Mouse (Mus musculus): ENCODE results near the gene Thbs3.
A peak's percentile ranks its signal among the peaks of the same experiment; 100 is the strongest.

Gene Thbs3

DNA sequence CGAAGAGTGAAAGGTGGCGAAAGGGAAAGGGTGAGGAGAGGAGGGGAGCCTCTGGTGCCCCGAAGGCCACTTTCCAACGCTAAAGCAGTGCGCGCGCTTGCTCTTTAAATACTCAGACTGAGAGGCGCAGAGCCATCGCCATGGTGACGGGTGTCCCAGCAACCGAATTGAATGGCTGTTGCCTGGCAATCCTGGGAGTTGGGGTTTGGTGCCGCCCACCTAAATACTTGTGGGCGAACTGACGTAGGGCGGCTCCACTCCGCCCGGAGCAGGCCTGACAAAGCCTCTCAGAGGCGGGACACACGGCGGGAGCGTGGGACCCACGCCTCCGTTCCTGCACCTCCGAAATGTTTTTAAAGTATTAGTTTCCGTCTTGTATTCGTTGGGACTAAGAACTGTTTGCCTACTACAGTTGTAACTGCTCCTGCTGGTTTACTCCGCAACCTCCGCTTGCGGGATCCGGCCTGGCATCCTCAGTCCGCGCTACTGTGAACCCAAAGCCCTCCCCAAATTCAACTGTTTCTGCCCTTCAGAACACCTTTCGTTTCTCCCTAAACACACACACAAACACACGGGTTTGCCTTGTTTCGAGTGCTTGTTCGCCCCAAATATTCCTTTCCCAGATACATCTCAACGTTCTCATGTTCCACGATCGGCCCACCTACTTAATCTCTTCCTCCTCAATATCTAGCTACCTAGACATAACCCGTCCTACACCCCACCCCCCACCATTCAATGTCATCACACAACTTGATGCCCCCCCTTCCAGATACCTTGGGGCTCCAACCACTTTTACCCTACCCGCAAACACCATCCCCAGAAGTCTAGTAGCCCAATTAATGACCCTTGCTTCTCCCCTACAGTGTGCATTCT, 12.6 kb downstream of the Thbs3 start:
- DNase-seq (ENCODE audit: extremely low spot score) = peak; percentile 91

DNA sequence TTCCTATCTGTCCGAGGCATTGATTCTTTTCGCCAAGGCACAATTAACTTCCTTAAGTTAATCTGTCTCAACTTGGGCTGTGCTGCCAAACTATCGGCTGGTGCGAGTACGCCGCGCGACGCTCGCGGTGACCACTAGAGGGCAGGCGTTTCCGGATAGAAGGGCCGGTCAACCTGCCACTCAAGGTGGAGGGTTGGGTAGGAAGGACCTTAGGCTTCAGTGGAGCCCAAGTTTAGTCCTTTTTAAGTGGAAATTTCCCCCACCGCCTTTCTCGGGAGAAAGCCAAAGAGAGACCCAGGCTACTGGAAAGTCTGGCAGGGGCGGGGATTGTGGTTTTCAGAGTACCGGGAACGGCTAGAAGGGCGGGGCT, 13.2 kb downstream of the Thbs3 start:
- DNase-seq (ENCODE audit: extremely low spot score) = peak; percentile 89

DNA sequence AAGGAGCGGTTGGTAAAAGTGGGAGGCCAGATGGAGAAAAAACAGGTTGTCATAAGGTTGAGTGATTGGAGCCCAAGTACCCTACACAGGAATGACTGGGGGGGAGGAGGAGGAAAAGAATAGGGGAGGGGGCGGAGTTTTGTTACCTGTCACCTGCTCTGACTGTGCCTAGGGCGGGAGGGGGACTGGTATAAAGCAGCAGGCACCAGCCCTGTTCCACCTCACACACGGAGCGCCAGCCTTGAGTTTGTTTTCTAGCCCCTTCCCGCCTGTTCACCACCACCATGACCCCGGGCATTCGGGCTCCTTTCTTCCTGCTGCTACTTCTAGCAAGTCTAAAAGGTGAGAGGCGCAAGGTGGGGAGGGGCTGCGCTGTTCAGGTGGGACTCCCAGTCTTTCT, 13.9 kb downstream of the Thbs3 start, which contains the start of gene Muc1:
Gene Muc1 (plus strand): TSS at position 222 of the 400 bp plus-strand sequence.
- no peak for DNase-seq (ENCODE audit: extremely low spot score)

DNA sequence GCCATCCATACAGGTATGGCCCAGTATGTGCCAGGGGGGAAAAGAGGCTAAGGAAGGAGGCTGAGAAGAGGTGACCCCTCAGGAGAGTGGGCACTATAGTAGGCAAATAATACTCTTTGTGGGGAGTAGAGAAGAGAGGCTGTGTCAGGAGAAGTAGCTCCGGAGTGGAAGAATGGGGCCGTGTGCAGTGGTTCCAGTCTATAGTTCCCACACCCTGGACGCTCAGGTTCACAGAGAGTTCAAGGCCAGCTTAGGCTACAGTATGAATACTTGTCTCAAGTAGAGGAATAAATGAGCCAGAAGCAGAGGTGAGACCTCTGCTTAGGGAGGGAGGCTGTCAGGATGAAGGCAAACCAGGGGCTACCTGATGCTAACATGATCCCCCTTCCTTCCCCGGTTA, 14.3 kb downstream of the Thbs3 start:
- no peak for DNase-seq (ENCODE audit: extremely low spot score)

DNA sequence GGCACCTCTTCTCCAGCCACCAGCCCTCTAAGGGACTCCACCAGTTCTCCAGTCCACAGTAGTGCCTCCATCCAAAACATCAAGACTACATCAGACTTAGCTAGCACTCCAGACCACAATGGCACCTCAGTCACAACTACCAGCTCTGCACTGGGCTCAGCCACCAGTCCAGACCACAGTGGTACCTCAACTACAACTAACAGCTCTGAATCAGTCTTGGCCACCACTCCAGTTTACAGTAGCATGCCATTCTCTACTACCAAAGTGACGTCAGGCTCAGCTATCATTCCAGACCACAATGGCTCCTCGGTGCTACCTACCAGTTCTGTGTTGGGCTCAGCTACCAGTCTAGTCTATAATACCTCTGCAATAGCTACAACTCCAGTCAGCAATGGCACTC, 15.6 kb downstream of the Thbs3 start:
- DNase-seq (ENCODE audit: extremely low spot score) = no peak

DNA sequence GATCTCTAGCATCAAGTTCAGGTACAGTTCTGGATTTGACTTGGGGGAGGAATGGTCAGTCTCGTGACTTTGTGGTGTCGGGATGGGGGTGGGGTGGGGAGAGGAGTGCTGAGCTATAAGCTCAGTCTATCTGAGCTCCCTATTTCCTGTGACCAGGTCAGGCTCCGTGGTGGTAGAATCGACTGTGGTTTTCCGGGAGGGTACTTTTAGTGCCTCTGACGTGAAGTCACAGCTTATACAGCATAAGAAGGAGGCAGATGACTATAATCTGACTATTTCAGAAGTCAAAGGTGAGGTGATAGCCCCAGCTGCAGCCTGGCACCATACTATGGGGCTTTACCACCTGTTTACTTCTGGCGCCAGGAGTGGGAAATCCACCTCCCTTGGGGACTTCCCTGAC, 16.4 kb downstream of the Thbs3 start:
- DNase-seq (ENCODE audit: extremely low spot score) = no peak

DNA sequence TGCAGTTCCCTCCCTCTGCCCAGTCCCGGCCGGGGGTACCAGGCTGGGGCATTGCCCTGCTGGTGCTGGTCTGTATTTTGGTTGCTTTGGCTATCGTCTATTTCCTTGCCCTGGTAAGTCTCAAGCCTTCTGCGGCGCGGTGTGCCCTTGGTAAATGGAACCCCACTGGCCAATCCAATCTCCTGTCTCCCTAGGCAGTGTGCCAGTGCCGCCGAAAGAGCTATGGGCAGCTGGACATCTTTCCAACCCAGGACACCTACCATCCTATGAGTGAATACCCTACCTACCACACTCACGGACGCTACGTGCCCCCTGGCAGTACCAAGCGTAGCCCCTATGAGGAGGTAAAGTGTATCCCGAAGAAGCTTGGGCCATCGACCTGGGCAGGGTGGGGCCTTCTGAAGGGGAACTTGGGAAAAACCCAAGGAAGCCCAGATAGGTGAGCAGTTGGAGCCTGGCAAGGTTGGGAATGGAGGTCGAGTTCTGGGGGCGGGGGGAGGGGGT, 16.8 kb downstream of the Thbs3 start:
- no peak for DNase-seq (ENCODE audit: extremely low spot score)

DNA sequence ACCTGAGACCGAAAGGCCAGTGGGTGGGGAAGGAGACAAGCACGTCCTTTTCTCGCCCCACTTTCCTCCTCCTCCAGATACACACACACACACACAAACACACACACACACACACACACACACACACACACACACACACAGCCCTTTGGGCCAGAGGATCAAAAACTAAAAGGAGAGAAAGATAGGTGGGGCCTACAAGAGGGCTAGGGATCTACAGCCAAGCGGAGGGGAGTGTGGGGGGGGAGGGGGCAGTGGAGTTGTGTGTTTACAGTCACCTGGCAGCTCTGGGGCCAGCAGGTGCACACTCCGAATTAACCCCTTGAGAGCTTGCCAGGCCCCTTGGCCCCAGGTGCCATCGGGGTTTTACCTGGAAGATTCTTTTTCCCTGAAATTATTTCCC, 17.6 kb downstream of the Thbs3 start:
- DNase-seq (ENCODE audit: extremely low spot score) = no peak

DNA sequence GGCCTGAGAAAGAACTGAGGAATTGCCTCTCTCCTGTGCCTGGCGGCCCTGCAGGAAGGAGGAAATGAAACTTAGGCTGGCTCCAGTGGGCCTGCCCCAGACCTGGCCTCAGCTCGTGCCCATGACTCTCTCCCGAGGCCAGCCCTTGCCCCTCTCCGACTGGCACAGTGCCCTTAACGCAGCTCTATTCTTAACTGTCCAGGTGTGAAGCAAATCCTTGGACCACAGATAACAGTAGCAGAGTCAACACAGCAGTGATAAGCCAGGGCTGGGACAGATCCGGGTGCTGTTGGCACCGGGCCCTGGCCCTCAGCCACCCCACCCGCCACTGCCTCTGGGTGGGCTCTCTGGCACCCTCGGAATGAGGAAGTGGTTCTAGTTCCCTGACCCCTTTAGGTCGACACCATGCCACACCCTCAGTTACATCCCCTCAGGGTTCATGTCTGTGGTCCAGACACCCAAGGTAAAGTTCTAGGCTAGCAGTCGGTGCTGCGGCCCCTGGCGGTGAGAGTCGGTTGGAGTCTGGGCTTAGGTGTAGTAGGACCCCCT, 18.7 kb downstream of the Thbs3 start:
- no peak for DNase-seq (ENCODE audit: extremely low spot score)

DNA sequence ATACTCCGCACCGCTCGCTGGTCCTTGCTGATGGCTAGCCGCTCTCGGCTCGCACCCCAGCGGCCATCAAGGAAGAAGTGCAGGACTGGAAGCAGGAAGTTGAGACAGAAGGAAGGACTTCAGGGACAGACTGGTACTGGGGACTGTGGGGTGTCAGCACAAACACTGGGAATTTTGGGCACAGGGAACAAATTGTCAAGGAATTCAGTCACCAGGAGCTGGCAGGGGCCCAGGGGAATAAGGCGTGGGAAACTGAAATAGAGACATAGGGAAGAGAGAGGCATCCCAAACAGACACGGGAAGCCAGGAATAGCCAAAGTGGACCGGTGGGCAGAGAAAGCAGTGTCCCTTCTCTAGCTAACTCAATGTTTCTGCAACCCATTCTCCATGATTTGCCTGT, 21.5 kb downstream of the Thbs3 start:
- no peak for DNase-seq (ENCODE audit: extremely low spot score)

DNA sequence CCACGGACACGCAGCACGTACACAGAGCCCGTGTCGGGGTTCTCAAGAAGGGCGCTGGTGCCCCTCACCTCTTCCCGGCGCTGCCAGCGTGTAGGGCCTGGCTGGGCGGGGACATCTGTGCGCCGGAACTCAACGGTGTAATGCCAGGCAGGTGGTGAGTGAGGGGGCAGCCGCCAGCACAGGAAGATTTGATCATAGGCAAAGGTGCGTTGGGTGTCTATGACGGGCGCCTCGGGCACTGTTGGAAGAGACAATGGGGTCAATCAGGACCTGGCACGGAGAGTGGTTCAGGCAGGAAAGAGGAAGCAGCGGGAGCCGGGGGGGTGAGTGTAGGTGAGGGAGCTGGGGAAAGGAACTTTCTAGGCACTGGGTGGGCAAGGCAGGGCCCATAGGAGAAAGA, 22.7 kb downstream of the Thbs3 start:
- no peak for DNase-seq (ENCODE audit: extremely low spot score)

DNA sequence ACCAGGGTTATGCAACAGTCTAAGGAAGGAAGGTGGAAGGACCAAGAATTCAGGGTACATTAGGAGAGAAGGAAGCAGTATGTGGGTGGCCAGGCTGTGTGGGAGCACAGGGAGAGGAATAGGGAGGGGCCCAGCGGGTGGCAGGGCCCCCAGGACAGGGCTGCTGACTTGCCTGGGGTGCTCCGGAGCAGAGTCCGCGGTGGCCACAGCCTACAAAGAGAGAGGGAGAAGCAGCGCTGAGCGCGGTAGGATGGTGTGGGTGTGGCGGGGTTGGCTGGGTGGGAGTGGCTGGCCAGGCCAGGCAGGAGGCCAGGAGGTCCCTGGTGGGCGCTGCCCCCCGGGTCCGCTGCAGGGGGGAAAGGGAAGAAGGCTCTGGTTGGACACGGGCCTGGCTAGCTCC, 23.5 kb downstream of the Thbs3 start:
- no peak for DNase-seq (ENCODE audit: extremely low spot score)

DNA sequence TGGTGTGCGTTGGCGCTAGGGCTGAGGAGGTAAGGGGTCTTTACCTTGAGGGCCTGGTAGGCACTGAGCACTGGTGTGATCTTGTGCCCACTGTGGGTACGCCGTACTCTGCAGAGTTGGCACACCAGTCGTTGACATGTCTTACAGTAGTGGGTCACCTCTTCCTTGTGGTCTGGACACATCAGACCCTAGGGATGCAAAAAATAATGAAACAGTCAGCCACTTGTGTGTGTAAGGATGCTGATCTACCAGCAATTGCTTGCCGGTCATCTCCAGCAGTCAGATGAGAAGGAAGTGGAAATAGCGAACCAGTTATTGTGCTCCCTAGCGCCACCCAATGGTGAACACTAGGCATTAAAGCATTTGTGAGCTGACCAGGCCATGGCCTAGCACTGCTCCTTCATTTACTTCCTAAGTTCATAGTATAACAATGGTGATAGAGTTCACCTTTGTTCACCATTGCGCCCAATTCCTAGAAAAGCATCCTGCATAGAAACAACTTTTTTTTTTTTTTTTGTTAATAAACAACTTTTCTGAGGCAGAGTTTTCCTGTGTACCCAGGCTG, 27.4 kb downstream of the Thbs3 start:
- DNase-seq (ENCODE audit: extremely low spot score) = no peak

DNA sequence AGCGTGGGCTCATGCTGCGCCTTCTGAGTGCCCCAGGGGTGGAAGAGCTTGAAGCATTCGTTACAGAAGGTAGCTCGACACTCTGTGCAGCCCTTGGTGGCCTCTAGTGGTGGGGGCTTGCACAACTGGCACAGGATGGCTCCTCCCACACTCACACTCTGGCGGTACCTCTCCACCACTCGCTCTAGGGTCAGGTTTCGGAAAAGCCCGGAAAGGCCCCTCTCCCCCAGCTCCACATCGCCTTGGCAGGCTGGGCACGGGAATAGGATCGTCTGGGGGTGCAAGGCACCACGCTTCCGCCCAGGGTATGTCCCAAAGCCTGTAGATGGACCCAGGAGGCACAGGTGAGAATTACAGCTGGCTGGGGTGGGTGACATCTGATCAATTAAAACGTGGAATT, 28.6 kb downstream of the Thbs3 start:
- peak; percentile 64 for DNase-seq (ENCODE audit: extremely low spot score)

DNA sequence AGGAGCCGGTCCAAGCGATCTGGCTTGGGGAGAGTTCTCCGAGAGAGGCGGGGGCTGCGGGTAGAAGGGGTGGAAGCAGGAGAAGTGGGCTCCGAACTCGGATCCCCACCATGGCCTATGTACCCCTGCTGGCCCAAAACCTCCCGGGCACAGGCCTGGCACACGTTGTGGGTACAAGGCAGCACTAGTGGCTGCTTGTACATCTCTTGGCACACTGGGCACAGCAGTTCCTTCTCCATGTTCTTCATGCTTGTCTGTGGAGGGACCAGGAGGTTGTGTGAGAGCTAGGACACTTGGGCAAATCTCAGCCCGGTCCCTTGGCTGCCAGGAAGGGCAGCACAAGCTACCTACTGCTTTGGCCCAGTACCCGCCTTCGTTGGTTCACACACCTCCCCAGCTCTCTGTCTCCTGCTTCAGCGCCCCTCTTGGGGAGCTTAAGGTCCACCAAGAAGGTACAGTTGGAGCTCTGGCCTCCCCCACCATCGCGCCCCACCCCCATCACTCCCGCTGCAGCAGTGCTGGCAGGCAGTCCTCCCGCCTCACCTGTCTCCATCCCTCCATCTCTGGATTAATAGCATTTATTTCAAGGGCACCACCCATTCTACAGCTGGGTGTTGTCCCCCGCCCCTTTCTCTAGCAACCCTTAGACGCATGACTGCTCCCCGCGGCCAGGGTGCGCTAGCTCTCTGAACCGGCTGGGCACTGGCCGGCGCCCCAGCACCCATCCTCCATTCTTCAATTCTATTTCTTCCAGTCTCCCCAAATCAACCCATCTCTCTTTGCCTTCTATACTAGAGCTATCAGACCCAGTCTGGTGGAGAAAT, 29.4 kb downstream of the Thbs3 start:
- DNase-seq (ENCODE audit: extremely low spot score) = no peak

DNA sequence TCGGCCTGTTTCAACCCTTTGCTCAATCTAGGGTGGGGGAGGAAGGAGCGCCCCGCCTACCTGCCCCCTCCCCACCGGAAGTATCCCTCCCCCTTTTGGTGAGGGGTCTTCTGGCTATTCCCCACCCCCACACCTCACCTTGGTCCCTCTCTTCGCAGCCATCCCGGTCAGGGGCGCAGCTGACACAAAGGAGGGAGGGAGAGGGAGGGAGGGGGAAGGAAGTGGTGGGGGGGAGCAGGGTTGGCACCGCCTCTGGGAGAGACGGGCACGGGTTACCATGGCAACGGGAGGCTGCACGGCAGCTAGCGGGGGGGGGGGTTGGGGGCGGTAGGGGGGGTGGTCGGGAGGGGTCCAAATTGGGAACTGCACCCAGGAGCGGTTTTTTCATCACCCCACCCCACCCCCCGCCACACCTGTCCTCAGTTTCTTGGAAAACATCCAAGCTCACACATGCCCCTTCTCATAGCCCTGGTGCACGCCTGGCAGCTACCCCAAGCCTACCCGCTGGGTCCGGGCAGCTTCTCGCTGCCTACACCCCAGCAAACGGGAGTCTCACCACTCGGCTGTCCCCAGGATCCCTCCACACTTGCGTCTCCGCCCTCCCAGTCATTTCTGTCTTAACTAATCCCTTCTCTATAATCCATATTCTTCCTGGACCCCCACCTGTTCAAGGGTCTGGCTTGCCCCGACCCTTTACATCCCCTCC, 30.2 kb downstream of the Thbs3 start:
- DNase-seq (ENCODE audit: extremely low spot score) = peak; percentile 57

DNA sequence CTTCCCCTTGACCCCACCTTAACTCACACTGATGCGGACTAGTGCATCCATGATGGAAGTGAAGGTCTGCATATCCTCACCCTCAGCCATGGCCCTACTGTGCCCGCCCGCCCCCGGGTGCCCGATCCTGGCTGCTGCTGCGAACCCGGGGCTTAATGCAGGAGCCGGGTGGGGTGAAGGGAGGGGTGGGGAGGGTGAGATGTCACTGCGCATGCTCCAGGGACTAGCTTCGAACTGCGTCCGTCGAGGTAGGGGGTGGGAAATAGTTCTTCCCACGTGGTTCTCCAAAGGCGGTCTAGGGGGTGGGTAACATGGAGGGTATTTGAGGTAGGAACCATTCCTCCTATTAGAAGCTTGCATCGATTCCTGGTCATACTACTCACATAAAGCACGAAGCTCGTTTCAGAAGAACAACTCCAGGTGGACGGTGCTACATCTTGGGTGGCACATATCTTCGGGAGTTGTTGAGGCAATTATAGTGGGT, 30.8 kb downstream of the Thbs3 start, which contains the start of gene Krtcap2:
Gene Krtcap2 (plus strand): TSS at position 279 of the 484 bp plus-strand sequence.
- peak; percentile 61 for DNase-seq (ENCODE audit: extremely low spot score)

DNA sequence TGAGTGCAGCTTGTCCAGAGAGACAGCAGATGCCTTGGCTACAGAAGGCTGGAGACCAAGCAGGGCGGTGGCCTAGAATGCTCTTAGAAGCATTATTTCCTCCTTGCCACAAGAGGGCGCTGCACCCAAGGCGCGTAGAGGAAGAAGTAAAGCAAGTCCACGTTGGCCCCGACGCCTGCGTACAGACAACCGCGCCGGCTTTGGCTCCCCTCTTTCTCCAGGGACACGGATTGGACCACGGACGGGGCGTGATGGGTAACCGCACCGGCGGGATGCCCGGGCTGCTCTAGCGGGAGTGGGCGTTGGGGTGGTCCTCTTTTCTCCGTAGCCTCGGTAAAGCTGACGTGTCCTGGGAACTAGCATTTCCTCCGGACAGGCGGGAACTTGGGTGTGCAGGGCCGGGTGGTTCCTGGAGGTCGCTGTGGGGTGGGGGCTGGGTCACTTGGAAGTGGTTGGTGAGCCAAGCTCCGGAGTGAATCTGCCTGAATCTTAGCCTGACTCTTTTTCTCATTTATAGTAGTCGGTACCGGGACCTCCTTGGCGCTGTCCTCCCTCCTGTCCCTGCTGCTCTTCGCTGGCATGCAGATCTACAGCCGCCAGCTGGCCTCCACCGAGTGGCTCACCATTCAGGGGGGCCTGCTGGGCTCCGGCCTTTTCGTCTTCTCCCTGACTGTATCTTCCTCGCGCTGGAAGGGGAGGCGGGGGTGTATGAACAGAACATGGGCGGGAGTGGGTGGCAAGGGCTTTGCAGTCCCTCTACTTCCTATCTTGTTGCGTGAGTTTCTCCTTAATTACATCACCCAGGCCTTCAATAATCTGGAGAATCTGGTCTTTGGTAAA, 31.5 kb downstream of the Thbs3 start, which contains the start of gene Trim46:
Gene Trim46 (minus strand): TSS at position 49 of the 840 bp plus-strand sequence.
- DNase-seq (ENCODE audit: extremely low spot score) = peak; percentile 92

DNA sequence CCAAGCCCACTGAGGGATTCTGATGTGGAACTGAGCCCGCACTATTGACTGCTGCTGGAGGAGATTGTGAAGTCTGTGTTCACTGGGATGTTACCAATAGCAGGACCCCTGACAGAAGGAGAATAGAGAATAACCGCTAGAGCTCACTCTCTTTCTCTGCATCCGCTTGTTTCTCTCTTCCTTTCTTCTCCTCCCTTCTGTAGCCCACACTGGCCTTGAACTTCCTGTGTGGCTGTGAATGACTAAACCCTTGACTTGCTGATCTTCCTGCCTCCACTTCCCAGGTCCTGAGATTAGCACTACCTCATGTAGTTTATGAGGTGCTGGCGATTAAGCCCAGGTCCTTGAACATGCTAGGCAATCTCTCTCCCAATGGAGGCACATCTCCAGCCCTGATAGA, 32.5 kb downstream of the Thbs3 start:
- DNase-seq (ENCODE audit: extremely low spot score) = no peak

DNA sequence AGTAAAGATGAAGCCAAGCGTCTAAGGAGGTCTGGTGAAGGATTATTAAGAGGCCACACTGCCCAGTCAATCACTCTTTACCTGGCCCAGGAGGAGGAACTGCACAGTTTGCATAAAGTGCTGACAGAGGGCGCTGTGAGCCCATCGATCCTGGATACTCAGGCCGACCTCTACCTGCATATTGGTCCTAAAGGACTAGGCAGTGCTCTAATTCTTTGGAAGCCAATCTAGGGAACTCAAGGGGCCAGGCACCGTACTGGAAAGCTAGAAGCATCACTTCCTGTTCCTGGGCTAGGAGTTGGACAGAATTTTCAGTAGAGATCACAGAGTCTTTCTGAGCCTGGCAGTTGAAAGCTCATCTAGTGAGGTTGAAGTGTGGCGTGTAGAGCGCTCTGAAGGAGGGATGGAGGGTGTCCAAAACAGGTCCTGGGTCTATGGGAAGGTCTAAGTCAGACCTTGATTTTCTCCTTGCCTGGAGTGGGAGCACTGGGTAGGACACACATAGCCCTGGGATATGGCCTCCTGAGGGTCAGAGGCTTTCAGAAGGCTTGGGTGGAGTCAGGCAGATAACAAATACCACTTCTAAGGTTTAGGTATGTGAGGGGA, 35.6 kb downstream of the Thbs3 start:
- DNase-seq (ENCODE audit: extremely low spot score) = peak; percentile 58
